Mouse (Mus musculus): ENCODE measurements around the gene Wfdc13. TPM values are rescaled to one million over a fixed set of nuclear protein-coding genes. Genes with fewer than 3 reads are reported as not detected.
A peak's percentile ranks its signal among the peaks of the same experiment; 100 is the strongest.
"Not testable (repeated sequence)": the region's sequence is repeated elsewhere in the genome, so short reads cannot be mapped to it uniquely, and the experiment has no call there.

Wfdc13 gene
- total RNA-seq, 2 experiments from 2014 or later, result not detected

DNA sequence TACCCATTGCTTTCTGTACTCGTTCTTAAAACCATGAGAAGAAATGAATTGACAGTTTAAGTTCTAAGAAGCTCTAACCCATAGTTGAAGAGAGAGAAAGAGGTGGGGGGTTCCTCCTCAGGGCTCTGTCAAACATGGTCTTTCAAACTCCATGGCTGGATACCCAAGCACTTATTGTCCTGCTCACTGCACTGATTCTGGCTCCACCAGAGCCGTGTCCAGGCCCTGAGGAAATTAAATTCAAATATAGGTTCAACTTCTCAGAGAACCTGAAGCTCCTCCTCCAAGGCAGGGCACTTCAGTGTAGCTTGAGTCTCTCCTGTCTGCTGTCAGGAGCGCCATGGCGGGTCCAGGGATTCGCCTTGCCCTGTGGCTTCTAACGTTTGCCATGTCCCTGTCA lies 30.1 kb downstream of the Wfdc13 start, which contains the start of gene Spint5:
Spint5 (plus strand) TSS at position 301 of the 400 bp plus-strand sequence.
- DNase-seq (ENCODE audit: low spot score in 2 of 2), result no peak

GRCm38 (mm10) chr2:164716194-164716786 lies 31.4 kb downstream of the Wfdc13 start:
- DNase-seq (ENCODE audit: low spot score in 2 of 2), result not testable (repeated sequence)

- DNase-seq (ENCODE audit: low spot score in 2 of 2), result no peak
Measured at GRCm38 (mm10) chr2:164723276-164723675, 38.4 kb downstream of the Wfdc13 start.

DNA sequence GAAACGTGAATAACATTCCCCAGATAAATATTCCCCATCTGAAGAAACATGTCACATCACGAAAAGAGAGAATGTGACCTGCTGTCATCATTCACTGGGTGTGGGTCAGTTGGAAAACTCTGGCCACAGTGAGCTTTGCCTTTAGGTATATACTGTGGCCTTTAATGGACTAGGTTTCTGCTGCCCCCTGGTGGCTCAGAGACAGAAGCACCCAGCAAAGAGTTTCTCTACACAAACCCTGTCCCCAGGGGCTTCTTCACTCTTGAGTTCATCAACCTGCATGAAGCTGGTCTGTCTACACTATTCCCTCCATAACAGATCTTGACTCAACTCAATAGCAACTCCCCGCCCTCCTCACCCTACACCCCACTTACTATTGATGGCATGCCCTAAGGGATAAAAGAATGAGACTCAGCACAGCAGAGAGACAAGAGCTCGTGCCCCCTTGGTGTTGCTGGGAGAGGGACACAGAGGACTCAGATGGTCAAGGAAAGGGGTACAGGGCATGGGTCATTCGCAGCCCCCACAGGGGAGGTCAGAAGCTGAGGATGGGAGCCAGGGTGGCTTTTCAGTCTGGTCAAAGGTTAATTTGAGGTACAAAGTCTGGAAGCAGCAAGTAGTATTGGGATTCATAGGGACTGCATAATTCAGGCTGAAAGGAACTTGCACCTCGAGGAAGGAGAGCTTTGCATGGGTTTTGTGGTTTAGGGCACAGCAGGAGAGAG lies 41.1 kb downstream of the Wfdc13 start:
- peak in 1 of 2 experiments; percentile 77 for DNase-seq (ENCODE audit: low spot score in 2 of 2)

- no peak for DNase-seq (ENCODE audit: low spot score in 2 of 2)
Measured at GRCm38 (mm10) chr2:164731719-164732118, 46.8 kb downstream of the Wfdc13 start.

DNA sequence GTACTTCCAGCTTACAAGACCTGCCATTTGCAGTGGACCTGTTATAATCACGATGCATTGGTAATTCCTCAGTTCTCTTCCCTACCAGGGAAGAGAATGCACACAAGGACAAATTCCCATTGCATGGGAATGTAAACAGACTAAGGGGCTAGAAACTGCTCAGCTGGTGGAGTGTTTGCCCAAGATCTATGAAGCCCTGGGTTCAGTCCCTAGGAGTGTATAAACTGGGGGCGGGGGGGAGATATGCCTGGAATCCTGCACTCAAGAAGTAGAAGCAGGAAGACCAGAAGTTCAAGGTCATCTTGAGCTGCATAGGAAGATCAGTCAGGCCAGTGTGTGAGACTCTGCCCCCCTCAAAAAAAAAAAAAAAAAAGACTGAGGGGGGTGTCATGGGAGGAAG lies 48.4 kb downstream of the Wfdc13 start:
- DNase-seq (ENCODE audit: low spot score in 2 of 2), result no peak

GRCm38 (mm10) chr2:164734839-164735238 lies 49.9 kb downstream of the Wfdc13 start:
- DNase-seq (ENCODE audit: low spot score in 2 of 2), result no peak

DNA sequence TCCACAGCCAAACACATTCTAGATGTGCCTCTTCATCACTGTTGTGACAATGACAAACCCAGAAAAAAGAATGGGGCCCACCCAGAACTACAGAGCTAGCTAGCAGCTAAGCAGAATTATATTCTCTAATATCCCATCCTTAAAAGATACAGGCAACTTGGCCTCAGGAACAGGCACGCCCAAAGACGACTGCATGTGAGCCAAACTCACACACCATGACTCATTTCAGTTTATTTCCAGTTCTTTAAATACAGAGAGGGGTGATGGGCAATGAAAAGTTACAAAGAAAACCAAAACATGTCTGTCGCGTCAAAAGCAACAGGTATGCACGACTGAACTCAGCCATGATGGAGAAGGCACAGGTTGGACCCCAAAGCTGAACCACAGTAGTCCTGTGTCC lies 50.5 kb downstream of the Wfdc13 start:
- DNase-seq (ENCODE audit: low spot score in 2 of 2), result no peak

Other genes with a start within 250 kb of the Wfdc13 start
- 100 to 1,000 TPM; 122 to 140 TPM for gene Sdc4, start 241.2 kb upstream of the Wfdc13 start, total RNA-seq (2021)
- gene Sys1, start 228.1 kb upstream of the Wfdc13 start, total RNA-seq (2021), result 10 to 100 TPM; 37.9 to 39.9 TPM
- 1 to 10 TPM; 5.4 to 9.9 TPM for gene Gm20458, start 224.1 kb upstream of the Wfdc13 start, total RNA-seq (2021)
- not detected for gene Trp53tg5, start 211.4 kb upstream of the Wfdc13 start, total RNA-seq (2021)
- 100 to 1,000 TPM; 118 to 138 TPM for gene Dbndd2, start 199.0 kb upstream of the Wfdc13 start, total RNA-seq (2021)
- gene Pigt, start 187.6 kb upstream of the Wfdc13 start, total RNA-seq (2021), result 10 to 100 TPM; 80.8 to 86.1 TPM
- under 1 TPM; 0.67 to 0.96 TPM for gene Wfdc2, start 122.7 kb upstream of the Wfdc13 start, total RNA-seq (2021)
- gene Spint3, start 111.6 kb upstream of the Wfdc13 start, total RNA-seq (2021), result not detected
- gene Wfdc6a, start 99.7 kb upstream of the Wfdc13 start, total RNA-seq (2021), result not detected
- gene Eppin, start 91.5 kb upstream of the Wfdc13 start, total RNA-seq (2021), result not detected
- not detected for gene Wfdc6b, start 71.6 kb upstream of the Wfdc13 start, total RNA-seq (2021)
- not detected for gene Wfdc8, start 71.5 kb upstream of the Wfdc13 start, total RNA-seq (2021)
- gene Wfdc16, start 46.3 kb upstream of the Wfdc13 start, total RNA-seq (2021), result not detected
- gene Wfdc10, start 29.1 kb upstream of the Wfdc13 start, total RNA-seq (2021), result not detected
- gene Wfdc9, start 28.5 kb upstream of the Wfdc13 start, total RNA-seq (2021), result not detected
- not detected for gene Wfdc11, start 11.0 kb upstream of the Wfdc13 start, total RNA-seq (2021)
- not detected for gene Spint4, start 13.4 kb downstream of the Wfdc13 start, total RNA-seq (2021)
- gene Spint5, start 30.2 kb downstream of the Wfdc13 start, total RNA-seq (2021), result not detected
- 1 to 10 TPM; 1.4 to 1.7 TPM for gene Wfdc3, start 60.8 kb downstream of the Wfdc13 start, total RNA-seq (2021)
- gene Dnttip1, start 60.9 kb downstream of the Wfdc13 start, total RNA-seq (2021), result 10 to 100 TPM; 33.8 to 36.0 TPM
- gene Ube2c, start 84.8 kb downstream of the Wfdc13 start, total RNA-seq (2021), result under 1 TPM in 1 of 2 experiments, not detected in 1; 0.38 TPM
- not detected for gene Tnnc2, start 94.9 kb downstream of the Wfdc13 start, total RNA-seq (2021)
- gene Snx21, start 100.7 kb downstream of the Wfdc13 start, total RNA-seq (2021), result 10 to 100 TPM; 39.7 to 41.8 TPM
- gene Acot8, start 119.8 kb downstream of the Wfdc13 start, total RNA-seq (2021), result 10 to 100 TPM; 25.6 to 27.0 TPM
- 1 to 10 TPM; 9.1 to 9.3 TPM for gene Zswim3, start 120.0 kb downstream of the Wfdc13 start, total RNA-seq (2021)
- 10 to 100 TPM; 22.7 to 26.3 TPM for gene Zswim1, start 137.6 kb downstream of the Wfdc13 start, total RNA-seq (2021)
- under 1 TPM in 1 of 2 experiments, not detected in 1; 0.43 TPM for gene Spata25, start 143.4 kb downstream of the Wfdc13 start, total RNA-seq (2021)
- gene Ctsa, start 147.8 kb downstream of the Wfdc13 start, total RNA-seq (2021), result 100 to 1,000 TPM; 103 TPM
- gene Neurl2, start 148.3 kb downstream of the Wfdc13 start, total RNA-seq (2021), result 1 to 10 TPM; 2.5 to 3.0 TPM
- gene Pltp, start 172.6 kb downstream of the Wfdc13 start, total RNA-seq (2021), result 10 to 100 TPM; 77.0 to 77.9 TPM
- 10 to 100 TPM; 41.9 to 45.2 TPM for gene Pcif1, start 194.2 kb downstream of the Wfdc13 start, total RNA-seq (2021)
- 10 to 100 TPM; 25.9 to 26.8 TPM for gene Zfp335, start 226.7 kb downstream of the Wfdc13 start, total RNA-seq (2021)